10 mouse cellular contexts compared by ENCODE assay signal in genomic region chr5:129331094-129331523, GRCm38 (mm10).
DNase-seq lines count a peak whose midpoint lies in the region; ATAC-seq lines count a peak whose summit lies in the region.
"Had no signal": no experiment of that assay in that cellular context is flagged by ENCODE, and none has a peak within 500 bp of the region (broad histone marks: within the 10 kb centered on the region; RNA-seq: fewer than 3 reads in every experiment).

No protein-coding gene starts in this region.

- peaks cover 4% of the 10 kb centered on the region; the same call in 1 of the 2 replicates for H3K9me3 ChIP-seq in limb, embryonic 11.5 days (ENCODE audit: control insufficient read depth, low read length)
- no peaks in the 10 kb centered on the region for H3K9me3 ChIP-seq in limb, embryonic 10.5 days (replicated peaks)
- H3K9me3 ChIP-seq in embryonic facial prominence, embryonic 14.5 days (ENCODE audit: control insufficient read depth, low read length): no peaks in the 10 kb centered on the region
- no peaks in the 10 kb centered on the region; the same call in 1 of the 2 replicates for H3K9me3 ChIP-seq in neural tube, embryonic 12.5 days

- no peak overlapping the region for H3K9ac ChIP-seq in limb, embryonic 11.5 days (ENCODE audit: low read length)
- no peak overlapping the region for H3K9ac ChIP-seq in embryonic facial prominence, embryonic 14.5 days (ENCODE audit: low read depth, low read length)
- H3K9ac ChIP-seq in neural tube, embryonic 12.5 days: no peak overlapping the region

- WGBS in limb, embryonic 11.5 days: 18% methylated on average over 11 of the region's 11 CpGs
- WGBS in limb, embryonic 10.5 days: 27% methylated on average over 11 of the region's 11 CpGs
- WGBS in embryonic facial prominence, embryonic 14.5 days: 12% methylated on average over 11 of the region's 11 CpGs
- 13% methylated on average over 11 of the region's 11 CpGs for WGBS in neural tube, embryonic 12.5 days

- no peaks in the 10 kb centered on the region for H3K4me1 ChIP-seq in limb, embryonic 11.5 days (ENCODE audit: control insufficient read depth, insufficient read depth, low read length)
- peaks cover 11% of the 10 kb centered on the region for H3K4me1 ChIP-seq in limb, embryonic 10.5 days
- no peaks in the 10 kb centered on the region for H3K4me1 ChIP-seq in embryonic facial prominence, embryonic 14.5 days (ENCODE audit: control insufficient read depth, insufficient read depth, low read length)
- no peaks in the 10 kb centered on the region; the same call in 1 of the 2 replicates for H3K4me1 ChIP-seq in neural tube, embryonic 12.5 days

- no peaks in the 10 kb centered on the region for H3K36me3 ChIP-seq in limb, embryonic 11.5 days (ENCODE audit: control insufficient read depth, insufficient read depth, low read length)
- H3K36me3 ChIP-seq in limb, embryonic 10.5 days: no peaks in the 10 kb centered on the region
- H3K36me3 ChIP-seq in embryonic facial prominence, embryonic 14.5 days (ENCODE audit: control insufficient read depth, insufficient read depth, low read length): no peaks in the 10 kb centered on the region
- no peaks in the 10 kb centered on the region for H3K36me3 ChIP-seq in neural tube, embryonic 12.5 days

- H3K4me3 ChIP-seq in limb, embryonic 11.5 days (ENCODE audit: low read depth, low read length): no peak overlapping the region
- no peak overlapping the region; the same call in 1 of the 2 replicates for H3K4me3 ChIP-seq in limb, embryonic 10.5 days
- no peak overlapping the region for H3K4me3 ChIP-seq in embryonic facial prominence, embryonic 14.5 days (ENCODE audit: low read depth, low read length)
- no peak overlapping the region for H3K4me3 ChIP-seq in neural tube, embryonic 12.5 days

- no peaks in the 10 kb centered on the region for H3K27me3 ChIP-seq in limb, embryonic 11.5 days (ENCODE audit: control insufficient read depth, insufficient read depth, low read length)
- no peaks in the 10 kb centered on the region for H3K27me3 ChIP-seq in limb, embryonic 10.5 days (ENCODE audit: low read depth, poor library complexity, severe bottlenecking)
- no peaks in the 10 kb centered on the region for H3K27me3 ChIP-seq in embryonic facial prominence, embryonic 14.5 days (replicated peaks; ENCODE audit: control insufficient read depth, insufficient read depth, low read length)
- H3K27me3 ChIP-seq in neural tube, embryonic 12.5 days (replicated peaks): no peaks in the 10 kb centered on the region

- ATAC-seq in limb, embryonic 11.5 days (ENCODE audit: insufficient number of reproducible peaks, low FRiP score, low TSS enrichment, low read depth): no peak
- ATAC-seq in cerebellum, adult (ENCODE audit: insufficient number of reproducible peaks, low FRiP score, low TSS enrichment): peak; percentile 20; the same call in 1 of the 2 replicates
- ATAC-seq in embryonic facial prominence, embryonic 14.5 days (ENCODE audit: low read depth): peak; percentile 12; the same call in 1 of the 2 replicates
- no peak for ATAC-seq in neural tube, embryonic 12.5 days (ENCODE audit: low FRiP score, low read depth)

- peak; percentile 37 for DNase-seq in limb, embryonic 11.5 days (ENCODE audit: low spot score)
- no peak for DNase-seq in limb, embryonic 10.5 days (ENCODE audit: low spot score)
- DNase-seq in embryonic facial prominence, embryonic 14.5 days (ENCODE audit: low spot score): peak; percentile 44
- DNase-seq in urinary bladder, postnatal 14 days (ENCODE audit: low spot score): no peak
- no peak for DNase-seq in urinary bladder, adult 2 months (ENCODE audit: low spot score)
- no peak for DNase-seq in kidney, adult 9 months
- DNase-seq: kidney, adult 11 months; lung, postnatal 4 days had no signal

- H3K4me2 ChIP-seq in limb, embryonic 11.5 days (ENCODE audit: low read depth, severe bottlenecking): no peak overlapping the region
- H3K4me2 ChIP-seq in embryonic facial prominence, embryonic 14.5 days (ENCODE audit: low read depth, low read length): no peak overlapping the region
- H3K4me2 ChIP-seq in neural tube, embryonic 12.5 days (replicated peaks): 0 out of 2 replicates have a peak overlapping the region, but pooled peaks have one; percentile 16

- no peak overlapping the region for H3K27ac ChIP-seq in limb, embryonic 11.5 days (replicated peaks; ENCODE audit: low read depth, low read length)
- H3K27ac ChIP-seq in limb, embryonic 10.5 days: no peak overlapping the region
- H3K27ac ChIP-seq in embryonic facial prominence, embryonic 14.5 days (replicated peaks; ENCODE audit: low read depth, low read length): no peak overlapping the region
- no peak overlapping the region for H3K27ac ChIP-seq in neural tube, embryonic 12.5 days

Comparison
In these comparisons a context has a peak if more than half of its experiments do, and no peak if none do; other contexts are left out.
1. DNase-seq: peak in limb, embryonic 11.5 days (single experiment) and embryonic facial prominence, embryonic 14.5 days (single experiment); none in limb, embryonic 10.5 days (single experiment), urinary bladder, postnatal 14 days (single experiment), urinary bladder, adult 2 months (single experiment) and kidney, adult 9 months (single experiment).
2. ATAC-seq: peak in cerebellum, adult (single experiment) and embryonic facial prominence, embryonic 14.5 days (single experiment); none in limb, embryonic 11.5 days (single experiment) and neural tube, embryonic 12.5 days (single experiment).